Mouse (Mus musculus): ENCODE results near the gene Kcnk3.

The Kcnk3 gene

GRCm38 (mm10) chr5:30674001-30674400 is 86.0 kb downstream of the Kcnk3 start:
- DNase-seq (ENCODE audit: low spot score): no peak
